Mouse (Mus musculus): Measurements from ENCODE around the gene Tnpo1. TPM values are rescaled to one million over a fixed set of nuclear protein-coding genes. Genes with fewer than 3 reads are reported as not detected.
A peak's percentile ranks its signal among the peaks of the same experiment; 100 is the strongest.

Tnpo1 gene
- total RNA-seq, 1 experiment from 2014 or later = 97.8 TPM

GRCm38 (mm10) chr13:98937108-98937507 is 10.9 kb upstream of the Tnpo1 start:
- 0 out of 2 replicates have a peak, but pooled peaks have one; percentile 16 for ATAC-seq (ENCODE audit: extremely low read depth, insufficient number of reproducible peaks, low FRiP score, poor library complexity, severe bottlenecking)

- no peak for ATAC-seq (ENCODE audit: extremely low read depth, insufficient number of reproducible peaks, low FRiP score, poor library complexity, severe bottlenecking)
Observed at GRCm38 (mm10) chr13:98928908-98929307, 2.7 kb upstream of the Tnpo1 start.

GRCm38 (mm10) chr13:98926958-98927242 is 716 bp upstream of the Tnpo1 start:
- no peak for ATAC-seq (ENCODE audit: extremely low read depth, insufficient number of reproducible peaks, low FRiP score, poor library complexity, severe bottlenecking)

GRCm38 (mm10) chr13:98925486-98926212 is 535 bp downstream of the Tnpo1 start:
- peak; percentile 68 for ATAC-seq (ENCODE audit: extremely low read depth, insufficient number of reproducible peaks, low FRiP score, poor library complexity, severe bottlenecking)

- peak; percentile 11; the same call in 1 of the 2 replicates for ATAC-seq (ENCODE audit: extremely low read depth, insufficient number of reproducible peaks, low FRiP score, poor library complexity, severe bottlenecking)
Observed at GRCm38 (mm10) chr13:98924897-98925485, 1.2 kb downstream of the Tnpo1 start.

GRCm38 (mm10) chr13:98922806-98923205 is 3.4 kb downstream of the Tnpo1 start:
- ATAC-seq (ENCODE audit: extremely low read depth, insufficient number of reproducible peaks, low FRiP score, poor library complexity, severe bottlenecking) = no peak

- ATAC-seq (ENCODE audit: extremely low read depth, insufficient number of reproducible peaks, low FRiP score, poor library complexity, severe bottlenecking) = no peak
Observed at GRCm38 (mm10) chr13:98921276-98921675, 4.9 kb downstream of the Tnpo1 start.

GRCm38 (mm10) chr13:98920300-98920699 is 5.9 kb downstream of the Tnpo1 start:
- ATAC-seq (ENCODE audit: extremely low read depth, insufficient number of reproducible peaks, low FRiP score, poor library complexity, severe bottlenecking) = no peak

- no peak for ATAC-seq (ENCODE audit: extremely low read depth, insufficient number of reproducible peaks, low FRiP score, poor library complexity, severe bottlenecking)
Observed at GRCm38 (mm10) chr13:98919695-98920094, 6.5 kb downstream of the Tnpo1 start.

GRCm38 (mm10) chr13:98917851-98918250 is 8.3 kb downstream of the Tnpo1 start:
- ATAC-seq (ENCODE audit: extremely low read depth, insufficient number of reproducible peaks, low FRiP score, poor library complexity, severe bottlenecking) = no peak

- no peak for ATAC-seq (ENCODE audit: extremely low read depth, insufficient number of reproducible peaks, low FRiP score, poor library complexity, severe bottlenecking)
Observed at GRCm38 (mm10) chr13:98915591-98915990, 10.6 kb downstream of the Tnpo1 start.

- ATAC-seq (ENCODE audit: extremely low read depth, insufficient number of reproducible peaks, low FRiP score, poor library complexity, severe bottlenecking) = no peak
Observed at GRCm38 (mm10) chr13:98914844-98915212, 11.4 kb downstream of the Tnpo1 start.

- no peak for ATAC-seq (ENCODE audit: extremely low read depth, insufficient number of reproducible peaks, low FRiP score, poor library complexity, severe bottlenecking)
Observed at GRCm38 (mm10) chr13:98914010-98914843, 12.0 kb downstream of the Tnpo1 start.

GRCm38 (mm10) chr13:98913196-98913595 is 13.0 kb downstream of the Tnpo1 start:
- no peak for ATAC-seq (ENCODE audit: extremely low read depth, insufficient number of reproducible peaks, low FRiP score, poor library complexity, severe bottlenecking)

GRCm38 (mm10) chr13:98912602-98913001 is 13.6 kb downstream of the Tnpo1 start:
- ATAC-seq (ENCODE audit: extremely low read depth, insufficient number of reproducible peaks, low FRiP score, poor library complexity, severe bottlenecking) = peak; percentile 92

GRCm38 (mm10) chr13:98910801-98911200 is 15.4 kb downstream of the Tnpo1 start:
- ATAC-seq (ENCODE audit: extremely low read depth, insufficient number of reproducible peaks, low FRiP score, poor library complexity, severe bottlenecking) = no peak

GRCm38 (mm10) chr13:98904608-98905007 is 21.6 kb downstream of the Tnpo1 start:
- no peak for ATAC-seq (ENCODE audit: extremely low read depth, insufficient number of reproducible peaks, low FRiP score, poor library complexity, severe bottlenecking)

GRCm38 (mm10) chr13:98902366-98903025 is 23.7 kb downstream of the Tnpo1 start:
- ATAC-seq (ENCODE audit: extremely low read depth, insufficient number of reproducible peaks, low FRiP score, poor library complexity, severe bottlenecking) = no peak

- ATAC-seq (ENCODE audit: extremely low read depth, insufficient number of reproducible peaks, low FRiP score, poor library complexity, severe bottlenecking) = no peak
Observed at GRCm38 (mm10) chr13:98899550-98899949, 26.6 kb downstream of the Tnpo1 start.
